Mouse (Mus musculus) cortical plate, adult 2 months (tissue): ENCODE data around the gene Ostf1. TPM values are rescaled to one million over a fixed set of nuclear protein-coding genes. Genes with fewer than 3 reads are reported as not detected.

Experiments used
- H3K27ac ChIP-seq: fragments of 200-500 bp; 2 replicates; pipeline ENCODE4 v1.5.1; 2012; ENCODE audit warnings: low read length, control low read depth, inconsistent platforms; ENCODE audit not compliant: insufficient read depth
- H3K4me1 ChIP-seq: fragments of 200-500 bp; 2 replicates; pipeline ENCODE4 v1.6.1; 2011; ENCODE audit warnings: low read length; ENCODE audit not compliant: control insufficient read depth, insufficient read depth
- H3K4me3 ChIP-seq: fragments of 200-500 bp; 2 replicates; pipeline ENCODE4 v1.5.1; 2011; ENCODE audit warnings: mild to moderate bottlenecking, low read length, control low read depth; ENCODE audit not compliant: insufficient read depth
- CTCF ChIP-seq: fragments of 200-500 bp; IDR thresholded peaks from 2 replicates; pipeline ENCODE4 v1.5.1; 2011; ENCODE audit warnings: mild to moderate bottlenecking, control low read depth, low read length; ENCODE audit not compliant: insufficient read depth; ENCODE audit errors: extremely low read depth
- POLR2A ChIP-seq: fragments of 200-500 bp; IDR thresholded peaks from 2 replicates; pipeline ENCODE4 v1.6.1; 2011; ENCODE audit warnings: mild to moderate bottlenecking, low read length, control low read depth; ENCODE audit not compliant: insufficient read depth; ENCODE audit errors: extremely low read depth
- polyA plus RNA-seq: library from polyadenylated mRNA; depleted of rRNA; stranded (reverse); fragments of >200 nt; gene quantifications from 2 replicates; pipeline ENCODE4 v1.2.3, GENCODE M21; 2012; rRNA removed

The Ostf1 gene
- polyA plus RNA-seq, 1 experiment, result 21.7 TPM

DNA sequence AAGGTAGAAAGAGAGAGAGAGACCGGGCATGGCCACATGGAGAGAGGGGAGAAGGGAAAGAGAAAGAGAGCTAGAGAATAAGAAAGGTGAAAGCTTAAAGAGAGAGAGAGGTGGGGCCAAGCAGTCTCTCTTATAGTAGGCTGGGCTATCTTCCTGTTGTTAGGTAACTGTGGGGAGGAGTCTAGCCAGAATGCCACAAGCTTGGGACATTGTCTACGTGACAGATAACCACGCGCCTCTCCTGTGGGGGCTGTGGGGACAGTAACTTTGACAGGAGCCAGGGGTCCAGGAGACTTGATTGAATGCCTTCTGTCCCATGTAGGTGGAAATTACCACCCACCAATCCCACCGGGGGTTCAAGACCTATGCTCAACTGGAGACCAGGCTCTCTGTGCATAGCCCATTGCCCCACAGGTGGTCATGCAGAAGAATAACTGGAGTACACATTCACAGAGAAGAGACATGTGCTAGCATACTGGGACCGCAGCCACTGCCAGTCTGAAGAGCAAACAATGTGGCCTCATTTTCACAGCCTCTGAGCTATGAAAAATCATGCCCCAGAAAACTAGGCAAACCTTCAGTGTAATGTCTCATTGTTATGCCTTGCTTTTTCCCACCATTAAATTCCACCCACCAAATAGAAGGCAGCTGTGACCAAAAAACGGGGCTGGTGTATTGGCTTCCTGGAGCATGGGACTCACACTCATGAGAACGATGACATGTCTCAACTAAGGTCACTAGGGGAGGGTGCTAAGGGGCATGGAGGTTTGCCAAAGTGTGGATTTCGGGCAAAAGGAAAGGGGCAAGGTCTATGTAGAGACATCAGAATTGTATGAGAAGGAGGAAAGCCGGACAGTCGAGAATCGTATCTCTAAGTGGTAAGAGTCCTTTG lies 63.4 kb downstream of the Ostf1 start:
- H3K4me1 ChIP-seq, result no peaks in the 10 kb centered on the region

GRCm38 (mm10) chr19:18567501-18567900 lies 64.1 kb downstream of the Ostf1 start:
- Histone ChIP-seq H3K27ac (no peak overlapping the region), H3K4me3 (no peak overlapping the region), H3K4me1 (no peaks in the 10 kb centered on the region)
- TF ChIP-seq CTCF, result no peak
- TF ChIP-seq POLR2A, result no peak

More for the DNA sequence above, 63.4 kb downstream of the Ostf1 start:
- no peak overlapping the region for H3K27ac ChIP-seq
- H3K4me3 ChIP-seq, result no peak overlapping the region
- TF ChIP-seq CTCF (no peak), POLR2A (no peak)

GRCm38 (mm10) chr19:18557708-18558107 lies 73.9 kb downstream of the Ostf1 start:
- Histone ChIP-seq H3K27ac (no peak overlapping the region), H3K4me1 (no peaks in the 10 kb centered on the region), H3K4me3 (no peak overlapping the region)
- TF ChIP-seq POLR2A (no peak), CTCF (no peak)

GRCm38 (mm10) chr19:18555645-18556044 lies 76.0 kb downstream of the Ostf1 start:
- H3K27ac ChIP-seq, result no peak overlapping the region
- H3K4me3 ChIP-seq, result no peak overlapping the region
- TF ChIP-seq POLR2A (no peak), CTCF (no peak)
- no peaks in the 10 kb centered on the region for H3K4me1 ChIP-seq

GRCm38 (mm10) chr19:18548668-18549067 lies 83.0 kb downstream of the Ostf1 start:
- no peak overlapping the region for H3K27ac ChIP-seq
- H3K4me3 ChIP-seq, result no peak overlapping the region
- TF ChIP-seq POLR2A (no peak), CTCF (peak; percentile 54; the same call in 1 of the 2 replicates)
- no peaks in the 10 kb centered on the region; the same call in 1 of the 2 replicates for H3K4me1 ChIP-seq

Other genes starting within 250 kb of the Ostf1 start
- gene Nmrk1, start 127 bp upstream of the Ostf1 start, polyA plus RNA-seq, result 8.8 and 10.2 TPM in 2 replicates
- 8.0 and 10.1 TPM in 2 replicates for gene Carnmt1, start 38.9 kb upstream of the Ostf1 start, polyA plus RNA-seq
- gene D030056L22Rik, start 81.4 kb upstream of the Ostf1 start, polyA plus RNA-seq, result 25.0 and 27.0 TPM in 2 replicates
- 0.42 and 0.56 TPM in 2 replicates for gene Trpm6, start 118.2 kb upstream of the Ostf1 start, polyA plus RNA-seq